Mouse (Mus musculus) layer of hippocampus, adult 11-12 months (tissue): ENCODE measurements at regions not wholly inside any gene's neighbourhood (a gene's known extent, or its start where the extent isn't known, plus 50 kb on each side); places are given as distances from the start of the nearest gene placed in this dataset.

Experiments
- DNase-seq: peaks from one replicate; pipeline ENCODE4 v3.0.0; 2022; ENCODE audit warnings: low spot score

DNA sequence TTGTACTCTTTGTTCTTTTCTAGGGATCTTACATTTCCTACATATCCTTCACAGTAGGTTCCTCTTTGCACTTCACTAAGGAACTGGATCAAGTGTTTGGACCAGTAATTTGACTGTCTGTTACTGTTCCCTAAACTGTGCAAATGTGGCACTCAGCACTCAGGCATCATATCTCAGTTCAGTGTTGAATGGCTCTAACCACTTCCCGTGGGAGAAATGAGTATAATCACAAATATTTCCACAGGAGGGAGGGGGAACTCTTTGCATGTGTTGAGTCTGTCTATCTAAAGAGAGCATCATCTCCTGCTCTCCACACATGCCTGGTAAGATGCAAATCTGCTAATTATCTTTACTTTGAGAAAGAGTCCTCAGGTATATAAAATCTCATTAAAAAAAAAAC, 588.5 kb downstream of the Plod2 start:
- DNase-seq = no peak

GRCm38 (mm10) chr9:93131620-93132200, 589.7 kb downstream of the Plod2 start:
- no peak for DNase-seq

DNA sequence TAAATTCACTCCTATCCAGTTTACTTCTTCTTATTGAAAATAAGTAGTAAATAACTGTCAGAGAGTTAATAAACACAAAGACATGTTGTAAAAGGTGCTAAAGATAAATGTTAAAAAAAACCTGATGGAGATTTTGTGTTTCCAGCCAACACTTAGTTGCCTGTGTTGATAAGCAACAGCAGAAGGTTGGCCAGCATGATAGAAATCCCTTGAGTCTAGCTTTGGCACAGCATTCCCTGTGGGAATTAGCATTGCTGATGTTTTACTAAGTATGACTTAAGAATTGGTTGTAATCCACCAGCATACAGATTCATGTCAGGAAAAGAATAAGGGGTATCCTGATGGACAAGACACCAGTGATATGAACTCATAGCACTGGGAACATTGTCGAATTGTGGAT, 594.3 kb downstream of the Plod2 start:
- DNase-seq = no peak

DNA sequence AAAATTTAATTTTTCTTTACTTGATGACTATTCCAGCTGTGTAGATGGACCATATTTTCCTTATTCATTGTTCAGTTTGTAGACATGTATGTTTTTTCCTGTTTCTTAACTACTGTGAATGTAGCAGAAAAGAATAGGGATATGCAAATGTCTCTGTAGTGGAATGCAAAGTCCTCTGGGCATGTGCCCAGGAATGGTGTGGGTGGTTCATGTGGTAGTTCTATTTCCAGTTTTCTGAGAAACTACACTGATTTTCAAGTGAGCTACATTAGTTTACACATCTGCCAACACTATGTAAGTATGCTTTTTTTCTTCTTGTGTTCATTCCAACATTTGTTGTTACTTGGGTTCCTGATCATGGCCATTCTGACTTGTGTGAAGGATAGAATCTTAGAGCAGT, 628.0 kb downstream of the Plod2 start:
- DNase-seq = peak; percentile 9

DNA sequence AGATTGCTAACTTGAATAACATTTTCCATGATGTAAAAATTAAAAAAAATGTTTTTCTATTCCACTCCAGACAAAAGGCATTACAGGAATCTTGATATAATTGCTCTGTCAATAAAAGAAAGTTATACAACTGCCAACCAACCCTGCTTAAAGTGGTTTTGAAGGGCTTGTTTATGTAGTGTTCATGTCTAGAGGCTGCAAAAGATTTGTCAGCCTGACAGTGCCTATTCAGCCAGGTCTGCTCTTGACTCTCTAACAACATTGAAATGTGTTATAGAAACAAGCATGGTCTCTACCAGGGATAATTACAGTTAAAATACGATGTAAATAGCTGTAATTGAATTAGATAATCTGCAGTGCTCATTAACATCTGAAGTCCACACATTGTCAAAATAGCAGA, 644.6 kb downstream of the Plod2 start:
- no peak for DNase-seq

GRCm38 (mm10) chr9:93232562-93232961, 690.5 kb downstream of the Plod2 start:
- DNase-seq = no peak

- no peak for DNase-seq
Measured at GRCm38 (mm10) chr9:93252146-93252545, 710.1 kb downstream of the Plod2 start.

- no peak for DNase-seq
Measured at GRCm38 (mm10) chr9:93297332-93297731, 755.3 kb downstream of the Plod2 start.

GRCm38 (mm10) chr9:93306753-93307152, 764.7 kb downstream of the Plod2 start:
- DNase-seq = no peak

DNA sequence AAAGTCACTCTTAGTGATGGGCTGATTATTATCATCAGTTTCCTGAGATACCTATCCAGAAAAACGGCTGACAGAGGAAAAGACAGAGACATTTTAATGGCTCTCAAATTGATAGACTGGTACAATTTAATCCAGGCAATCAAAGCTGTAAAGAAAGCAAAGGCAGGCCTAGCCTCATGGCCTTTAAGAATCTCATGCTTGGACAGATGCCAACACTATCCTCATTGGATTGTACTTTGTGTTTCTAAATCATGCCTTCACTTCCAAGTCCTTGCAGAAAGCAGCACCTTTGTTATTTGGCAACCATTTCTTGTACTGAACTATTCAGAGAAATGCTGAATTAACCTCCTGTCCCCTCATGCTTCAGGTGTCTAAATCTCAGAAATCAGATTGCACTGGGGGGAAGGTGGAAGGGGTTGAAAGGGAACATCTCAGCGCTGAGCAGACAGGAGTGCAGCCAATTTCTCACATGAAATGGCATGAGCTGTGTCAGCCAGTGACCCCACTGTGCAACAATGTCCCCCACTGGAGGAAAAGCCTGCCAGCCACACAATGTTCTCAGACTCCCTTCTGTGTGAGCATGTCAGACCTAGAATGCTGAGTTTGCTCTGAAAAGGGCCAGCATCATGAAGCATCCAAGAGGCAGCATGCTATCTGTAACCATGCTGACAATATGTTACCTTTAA, 787.1 kb downstream of the Plod2 start:
- no peak for DNase-seq
